Mouse (Mus musculus) cerebellum, adult (tissue): ENCODE results near the gene Ifna6.

Experiments used
- ATAC-seq: cut with Nextera tagmentation; 2 replicates; pipeline ENCODE4 v1.9.2; 2017; ENCODE audit warnings: mild to moderate bottlenecking, moderate library complexity, mixed read lengths; ENCODE audit not compliant: insufficient number of reproducible peaks, low FRiP score, low TSS enrichment

Gene Ifna6

GRCm38 (mm10) chr4:88841438-88841911 lies 14.3 kb downstream of the Ifna6 start, which contains the start of gene Ifna4:
TSS of gene Ifna4 (plus strand) at chr4:88841861.
- no peak for ATAC-seq

- no peak for ATAC-seq
Observed at GRCm38 (mm10) chr4:88845334-88845733, 18.1 kb downstream of the Ifna6 start.

GRCm38 (mm10) chr4:88849698-88850097 lies 22.5 kb downstream of the Ifna6 start, which contains the start of gene Ifna1:
TSS of gene Ifna1 (plus strand) at chr4:88850087.
- ATAC-seq: no peak

- ATAC-seq: no peak
Observed at GRCm38 (mm10) chr4:88851026-88851763, 24.0 kb downstream of the Ifna6 start.

GRCm38 (mm10) chr4:88859214-88859613 lies 32.0 kb downstream of the Ifna6 start:
- ATAC-seq: no peak

GRCm38 (mm10) chr4:88863309-88863708 lies 36.1 kb downstream of the Ifna6 start:
- ATAC-seq: no peak

GRCm38 (mm10) chr4:88864599-88864998 lies 37.4 kb downstream of the Ifna6 start:
- ATAC-seq: no peak

GRCm38 (mm10) chr4:88865011-88865569 lies 37.9 kb downstream of the Ifna6 start:
- ATAC-seq: no peak

- ATAC-seq: peak; percentile 94
Observed at GRCm38 (mm10) chr4:88867366-88867925, 40.2 kb downstream of the Ifna6 start.

GRCm38 (mm10) chr4:88867926-88868911 lies 41.0 kb downstream of the Ifna6 start:
- ATAC-seq: peak; percentile 62

- no peak for ATAC-seq
Observed at GRCm38 (mm10) chr4:88872691-88873090, 45.5 kb downstream of the Ifna6 start.

- ATAC-seq: no peak
Observed at GRCm38 (mm10) chr4:88875435-88876095, 48.3 kb downstream of the Ifna6 start.

GRCm38 (mm10) chr4:88876520-88876919 lies 49.3 kb downstream of the Ifna6 start:
- no peak for ATAC-seq
